ENCODE assay signal across 45 mouse cellular contexts in genomic region chr11:33228186-33228585, GRCm38 (mm10). TPM values are rescaled to one million over a fixed set of nuclear protein-coding genes. Genes with fewer than 3 reads are reported as not detected.
"Had no signal": no experiment of that assay in that cellular context is flagged by ENCODE, and none has a peak within 500 bp of the region (broad histone marks: within the 10 kb centered on the region; RNA-seq: fewer than 3 reads in every experiment).

No protein-coding gene starts in this region.

- H3K4me3 ChIP-seq: limb, embryonic 10.5 days; limb, embryonic 12.5 days; limb, embryonic 13.5 days; limb, embryonic 15.5 days; liver, embryonic 12.5 days; liver, embryonic 13.5 days; liver, embryonic 15.5 days; lung, embryonic 15.5 days; midbrain, embryonic 10.5 days; midbrain, embryonic 12.5 days; midbrain, embryonic 13.5 days; midbrain, embryonic 15.5 days; myocyte; neural tube, embryonic 12.5 days had no signal

- H3K9ac ChIP-seq: limb, embryonic 12.5 days; limb, embryonic 13.5 days; limb, embryonic 15.5 days; liver, embryonic 12.5 days; liver, embryonic 13.5 days; liver, embryonic 14.5 days; liver, embryonic 15.5 days; liver, postnatal 0 days; lung, embryonic 14.5 days; lung, embryonic 15.5 days; midbrain, embryonic 12.5 days; midbrain, embryonic 13.5 days; midbrain, embryonic 15.5 days; neural tube, embryonic 12.5 days had no signal

- H3K27ac ChIP-seq: limb, embryonic 10.5 days; limb, embryonic 12.5 days; limb, embryonic 13.5 days; limb, embryonic 15.5 days; liver, embryonic 12.5 days; liver, embryonic 13.5 days; liver, embryonic 14.5 days; liver, embryonic 15.5 days; lung, embryonic 15.5 days; macrophage; midbrain, embryonic 10.5 days; midbrain, embryonic 12.5 days; midbrain, embryonic 13.5 days; midbrain, embryonic 15.5 days; neural tube, embryonic 12.5 days had no signal

- H3K36me3 ChIP-seq: limb, embryonic 10.5 days; limb, embryonic 12.5 days; limb, embryonic 13.5 days; limb, embryonic 15.5 days; liver, embryonic 12.5 days; liver, embryonic 13.5 days; liver, embryonic 15.5 days; lung, embryonic 15.5 days; midbrain, embryonic 10.5 days; midbrain, embryonic 12.5 days; midbrain, embryonic 13.5 days; midbrain, embryonic 15.5 days; neural tube, embryonic 12.5 days had no signal

- H3K9me3 ChIP-seq: limb, embryonic 10.5 days; limb, embryonic 12.5 days; limb, embryonic 13.5 days; limb, embryonic 15.5 days; liver, embryonic 12.5 days; liver, embryonic 13.5 days; liver, embryonic 15.5 days; lung, embryonic 15.5 days; midbrain, embryonic 10.5 days; midbrain, embryonic 12.5 days; midbrain, embryonic 13.5 days; midbrain, embryonic 15.5 days; neural tube, embryonic 12.5 days had no signal

- ATAC-seq: liver, embryonic 12.5 days; liver, postnatal 0 days; lung, postnatal 0 days; midbrain, embryonic 13.5 days; midbrain, embryonic 15.5 days; midbrain, embryonic 16.5 days had no signal

- DNase-seq: left cerebral cortex, postnatal 4 days; liver; liver, embryonic 13.5 days; liver, postnatal 0 days; lung, adult 18-20 months; lung, adult 2 months; lung, embryonic 14.5 days; lung, postnatal 10 days; lung, postnatal 14 days; lung, postnatal 36 days; lung, postnatal 4 days; midbrain, embryonic 14.5 days had no signal

- H3K27me3 ChIP-seq: limb, embryonic 12.5 days; limb, embryonic 13.5 days; limb, embryonic 15.5 days; liver, embryonic 12.5 days; liver, embryonic 13.5 days; liver, embryonic 15.5 days; lung, embryonic 15.5 days; midbrain, embryonic 12.5 days; midbrain, embryonic 13.5 days; midbrain, embryonic 15.5 days; neural tube, embryonic 12.5 days had no signal

- H3K4me1 ChIP-seq: limb, embryonic 10.5 days; limb, embryonic 12.5 days; limb, embryonic 13.5 days; limb, embryonic 15.5 days; liver, embryonic 12.5 days; liver, embryonic 13.5 days; liver, embryonic 15.5 days; lung, embryonic 15.5 days; midbrain, embryonic 12.5 days; midbrain, embryonic 15.5 days; neural tube, embryonic 12.5 days had no signal

- H3K4me2 ChIP-seq: limb, embryonic 12.5 days; limb, embryonic 13.5 days; limb, embryonic 15.5 days; liver, embryonic 11.5 days; liver, embryonic 12.5 days; liver, embryonic 13.5 days; liver, embryonic 15.5 days; lung, embryonic 14.5 days; lung, embryonic 15.5 days; midbrain, embryonic 11.5 days; midbrain, embryonic 12.5 days; midbrain, embryonic 13.5 days; midbrain, embryonic 15.5 days; neural tube, embryonic 12.5 days had no signal

RNA-seq across cellular contexts. Expression of gene Tlx3, which starts 24.8 kb away (rescaled TPM):
- total RNA-seq: left cerebral cortex, adult 8-10 months; left cerebral cortex, postnatal 10 days; left cerebral cortex, postnatal 14 days; left cerebral cortex, postnatal 25 days; left cerebral cortex, postnatal 36 days; left cerebral cortex, postnatal 4 days; liver, adult 2 months; megakaryocyte progenitor cell, adult 5-6 weeks; megakaryocyte-erythroid progenitor cell, adult 5-6 weeks; monocyte, adult 5-6 weeks had no signal
- polyA plus RNA-seq: limb, embryonic 10.5 days; limb, embryonic 11.5 days; limb, embryonic 13.5 days; limb, embryonic 15.5 days; liver, adult 2 months; liver, embryonic 11.5 days; liver, embryonic 12.5 days; liver, embryonic 13.5 days; liver, embryonic 14.5 days; liver, embryonic 15.5 days; liver, embryonic 16.5 days; liver, postnatal 0 days; lung, adult 2 months; lung, embryonic 14.5 days; lung, embryonic 16.5 days; lung, postnatal 0 days; macrophage; myocyte had no signal

RNA-seq across cellular contexts. Expression of gene Gm12117, which starts 48.4 kb away (rescaled TPM):
- total RNA-seq: left cerebral cortex, postnatal 14 days; left cerebral cortex, postnatal 36 days; liver, adult 2 months; megakaryocyte-erythroid progenitor cell, adult 5-6 weeks; monocyte, adult 5-6 weeks had no signal
- polyA plus RNA-seq: limb, embryonic 10.5 days; limb, embryonic 11.5 days; limb, embryonic 13.5 days; limb, embryonic 15.5 days; liver, adult 2 months; liver, embryonic 11.5 days; liver, embryonic 12.5 days; liver, embryonic 13.5 days; liver, embryonic 14.5 days; liver, embryonic 15.5 days; liver, embryonic 16.5 days; liver, postnatal 0 days; lung, adult 2 months; lung, embryonic 14.5 days; lung, embryonic 15.5 days; lung, embryonic 16.5 days; lung, postnatal 0 days; macrophage; midbrain, embryonic 10.5 days; midbrain, embryonic 13.5 days; midbrain, embryonic 14.5 days; midbrain, embryonic 15.5 days; midbrain, embryonic 16.5 days; midbrain, postnatal 0 days; myocyte; neural tube, embryonic 11.5 days; neural tube, embryonic 12.5 days had no signal
